Mouse (Mus musculus) layer of hippocampus, postnatal 10 days (tissue): ENCODE data around the gene Gpr135. TPM values are rescaled to one million over a fixed set of nuclear protein-coding genes. Genes with fewer than 3 reads are reported as not detected.

Experiments
- DNase-seq, 2 experiments: peaks; one replicate each; pipeline ENCODE4 v3.0.0; 2021; ENCODE audit warnings: low spot score in 2 of 2
- long read RNA-seq: library from polyadenylated mRNA; stranded (forward); transcript quantifications from one replicate; pipeline ENCODE4 v2.0.0, GENCODE M21; 2023
- total RNA-seq, 2 experiments: library from RNA; stranded (reverse); gene quantifications; 2 replicates each; pipeline ENCODE4 v1.2.3; 2021

The Gpr135 gene
- 10 to 100 TPM; 13.8 to 14.6 TPM for total RNA-seq
- long read RNA-seq, transcript Gpr135-201 (1 exons, 3,150 nt): major isoform, 10 of 10 reads
- long read RNA-seq, partial matches to known transcripts: 0 of 10 reads
- long read RNA-seq, other reads (novel, unspliced or antisense): 0 of 10 reads

GRCm38 (mm10) chr12:72070327-72071269 lies at the start of gene Gpr135:
Gene Gpr135 (minus strand): TSS chr12:72071125.
- peak; percentile 86 to 94 for DNase-seq

GRCm38 (mm10) chr12:72115686-72116345 lies 44.9 kb upstream of the Gpr135 start:
- DNase-seq: no peak

- no peak for DNase-seq
These were observed 44.2 kb upstream of the Gpr135 start for GRCm38 (mm10) chr12:72115126-72115525.

GRCm38 (mm10) chr12:72104525-72105281 lies 33.8 kb upstream of the Gpr135 start:
- DNase-seq: peak; percentile 74 to 83

- no peak for DNase-seq
These were observed 33.1 kb upstream of the Gpr135 start for GRCm38 (mm10) chr12:72104027-72104426.

- no peak for DNase-seq
These were observed 31.9 kb upstream of the Gpr135 start for GRCm38 (mm10) chr12:72102776-72103175.

GRCm38 (mm10) chr12:72096966-72097365 lies 26.0 kb upstream of the Gpr135 start:
- no peak for DNase-seq

- DNase-seq: no peak
These were observed 18.9 kb upstream of the Gpr135 start for GRCm38 (mm10) chr12:72089802-72090201.

GRCm38 (mm10) chr12:72086166-72086825 lies 15.4 kb upstream of the Gpr135 start:
- no peak for DNase-seq

GRCm38 (mm10) chr12:72085329-72086165 lies 14.6 kb upstream of the Gpr135 start, which contains the start of the genes L3hypdh and Jkamp:
Gene L3hypdh (minus strand): TSS chr12:72085439.
Gene Jkamp (plus strand): TSS chr12:72085589.
- DNase-seq: peak; percentile 99

- DNase-seq: no peak
These were observed 14.1 kb upstream of the Gpr135 start for GRCm38 (mm10) chr12:72085024-72085328.

- DNase-seq: peak in 1 of 2 experiments; percentile 55
These were observed 13.5 kb upstream of the Gpr135 start for GRCm38 (mm10) chr12:72084261-72085023.

- DNase-seq: no peak
These were observed 12.3 kb upstream of the Gpr135 start for GRCm38 (mm10) chr12:72083265-72083664.

GRCm38 (mm10) chr12:72082370-72082769 lies 11.4 kb upstream of the Gpr135 start:
- peak in 1 of 2 experiments; percentile 18 for DNase-seq

- no peak for DNase-seq
These were observed 11.0 kb upstream of the Gpr135 start for GRCm38 (mm10) chr12:72081961-72082360.

GRCm38 (mm10) chr12:72078248-72078647 lies 7.3 kb upstream of the Gpr135 start:
- DNase-seq: no peak

GRCm38 (mm10) chr12:72069626-72070326 lies 1.1 kb downstream of the Gpr135 start:
- DNase-seq: peak in 1 of 2 experiments; percentile 16

GRCm38 (mm10) chr12:72057780-72058179 lies 13.1 kb downstream of the Gpr135 start:
- no peak for DNase-seq
